Mouse (Mus musculus): ENCODE measurements around the gene Vps8. TPM values are rescaled to one million over a fixed set of nuclear protein-coding genes. Genes with fewer than 3 reads are reported as not detected.
A peak's percentile ranks its signal among the peaks of the same experiment; 100 is the strongest.

Gene Vps8
- polyA plus RNA-seq, 1 experiment from 2014 or later, result 15.1 TPM

DNA sequence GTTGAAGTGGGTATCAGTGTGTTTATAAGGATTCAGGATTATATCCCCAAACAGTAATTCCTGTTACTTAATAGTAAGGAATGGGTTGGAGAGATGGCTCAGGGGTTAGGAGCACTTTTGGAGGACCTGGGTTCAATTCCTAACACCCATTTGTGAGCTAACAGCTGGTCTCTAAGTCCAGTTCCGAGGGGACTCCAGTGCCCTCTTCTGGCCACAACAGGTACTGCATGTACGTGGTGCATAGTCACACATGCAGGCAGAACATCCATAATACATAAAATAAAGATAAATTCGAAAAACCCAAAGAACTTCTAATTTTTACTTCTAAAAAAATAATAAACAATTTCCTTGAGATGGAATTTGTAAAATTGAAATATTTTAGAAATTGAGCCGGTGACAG, 47.5 kb downstream of the Vps8 start:
- H3K9me3 ChIP-seq (ENCODE audit: control insufficient read depth, low read length), result no peaks in the 10 kb centered on the region

DNA sequence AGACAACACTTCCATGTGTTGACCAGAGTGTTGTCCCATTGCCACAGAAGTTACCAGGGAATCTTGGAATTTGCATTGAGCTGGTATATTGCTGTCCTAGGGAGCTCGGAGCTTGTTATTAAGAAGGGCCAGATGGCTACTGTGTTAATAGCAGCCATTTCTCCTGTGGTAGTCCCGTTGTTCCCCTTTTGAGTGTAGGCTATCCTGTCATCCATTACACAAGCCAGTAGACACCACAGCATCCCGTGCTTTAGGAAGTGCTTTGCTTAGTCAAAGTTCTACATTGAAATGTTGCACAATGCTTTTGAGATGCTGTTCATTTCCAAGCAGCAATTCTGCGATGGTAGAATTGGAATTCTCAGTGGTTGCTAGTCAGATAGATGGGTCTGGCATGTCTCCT, 54.2 kb downstream of the Vps8 start:
- H3K4me3 ChIP-seq (ENCODE audit: low read depth, low read length), result no peak overlapping the region
- no peak for ATAC-seq (ENCODE audit: insufficient number of reproducible peaks, low FRiP score, low TSS enrichment, low read depth)
- H3K9ac ChIP-seq (ENCODE audit: low read length), result no peak overlapping the region
- no peak overlapping the region for H3K27ac ChIP-seq (replicated peaks; ENCODE audit: low read depth, low read length)
- 88% methylated on average over 4 of the region's 4 CpGs for WGBS
- no peaks in the 10 kb centered on the region for H3K9me3 ChIP-seq (ENCODE audit: control insufficient read depth, low read length)
- no peaks in the 10 kb centered on the region for H3K4me1 ChIP-seq (ENCODE audit: control insufficient read depth, insufficient read depth, low read length)
- no peaks in the 10 kb centered on the region for H3K36me3 ChIP-seq (ENCODE audit: control insufficient read depth, insufficient read depth, low read length)
- H3K27me3 ChIP-seq (ENCODE audit: control insufficient read depth, insufficient read depth, low read length), result no peaks in the 10 kb centered on the region
- no peak for DNase-seq (ENCODE audit: low spot score)
- H3K4me2 ChIP-seq (ENCODE audit: low read depth, severe bottlenecking), result no peak overlapping the region

More for the DNA sequence above, 47.5 kb downstream of the Vps8 start:
- WGBS, result 82% methylated on average over 4 of the region's 4 CpGs
- Histone ChIP-seq H3K27ac (replicated peaks; ENCODE audit: low read depth, low read length) (no peak overlapping the region), H3K4me1 (ENCODE audit: control insufficient read depth, insufficient read depth, low read length) (no peaks in the 10 kb centered on the region), H3K4me2 (ENCODE audit: low read depth, severe bottlenecking) (no peak overlapping the region), H3K9ac (ENCODE audit: low read length) (no peak overlapping the region), H3K27me3 (ENCODE audit: control insufficient read depth, insufficient read depth, low read length) (no peaks in the 10 kb centered on the region), H3K4me3 (ENCODE audit: low read depth, low read length) (no peak overlapping the region), H3K36me3 (ENCODE audit: control insufficient read depth, insufficient read depth, low read length) (peaks cover 2% of the 10 kb centered on the region; the same call in 1 of the 2 replicates)
- ATAC-seq (ENCODE audit: insufficient number of reproducible peaks, low FRiP score, low TSS enrichment, low read depth) (no peak), DNase-seq (ENCODE audit: low spot score) (no peak)

DNA sequence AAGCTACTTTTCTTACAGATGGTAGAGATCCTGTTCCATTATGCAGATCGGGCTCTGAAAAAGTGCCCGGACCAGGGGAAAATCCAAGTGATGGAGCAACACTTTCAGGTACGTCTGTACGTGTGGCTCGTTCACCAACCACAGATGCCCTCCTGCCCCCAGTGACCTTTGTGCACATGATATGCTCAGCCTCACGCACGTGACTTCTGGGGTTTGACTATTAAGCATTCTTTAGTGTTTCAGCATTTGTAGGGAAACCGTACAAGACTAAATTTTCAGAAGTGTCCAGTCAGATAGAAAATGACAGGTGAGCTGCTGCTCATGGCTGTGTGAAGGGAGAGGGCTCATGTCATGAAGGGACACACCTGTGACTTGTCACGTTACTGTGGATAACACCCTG, 55.5 kb downstream of the Vps8 start:
- Histone ChIP-seq H3K4me2 (ENCODE audit: low read depth, severe bottlenecking) (no peak overlapping the region), H3K9ac (ENCODE audit: low read length) (no peak overlapping the region), H3K27ac (replicated peaks; ENCODE audit: low read depth, low read length) (no peak overlapping the region), H3K4me1 (ENCODE audit: control insufficient read depth, insufficient read depth, low read length) (no peaks in the 10 kb centered on the region), H3K4me3 (ENCODE audit: low read depth, low read length) (no peak overlapping the region), H3K27me3 (ENCODE audit: control insufficient read depth, insufficient read depth, low read length) (no peaks in the 10 kb centered on the region), H3K36me3 (ENCODE audit: control insufficient read depth, insufficient read depth, low read length) (no peaks in the 10 kb centered on the region), H3K9me3 (ENCODE audit: control insufficient read depth, low read length) (no peaks in the 10 kb centered on the region)
- WGBS, result 87% methylated on average over 9 of the region's 9 CpGs
- ATAC-seq (ENCODE audit: insufficient number of reproducible peaks, low FRiP score, low TSS enrichment, low read depth) (no peak), DNase-seq (ENCODE audit: low spot score) (no peak)

DNA sequence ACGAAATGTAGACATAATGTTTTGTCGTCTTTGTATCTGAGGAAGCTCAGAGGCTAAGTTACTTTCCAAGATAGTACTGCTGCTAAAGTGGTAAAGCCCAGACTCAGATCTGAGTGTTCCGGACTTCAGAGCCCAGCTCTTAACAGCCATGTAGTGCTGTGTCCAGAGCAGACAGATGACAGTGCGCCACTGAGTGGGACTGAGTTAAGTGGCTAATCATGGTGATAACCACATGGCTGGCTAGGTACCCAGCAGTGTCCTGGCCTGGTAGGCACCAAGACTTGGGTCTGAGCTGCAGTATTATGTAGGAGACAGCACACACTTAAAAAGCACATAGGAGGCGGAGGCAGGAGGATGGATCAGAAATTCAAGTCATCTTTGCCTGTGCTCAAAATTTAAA, 60.9 kb downstream of the Vps8 start:
- no peak overlapping the region for H3K4me3 ChIP-seq (ENCODE audit: low read depth, low read length)
- WGBS, result 91% methylated on average over 5 of the region's 5 CpGs
- H3K9ac ChIP-seq (ENCODE audit: low read length), result no peak overlapping the region
- no peak for DNase-seq (ENCODE audit: low spot score)
- H3K36me3 ChIP-seq (ENCODE audit: control insufficient read depth, insufficient read depth, low read length), result no peaks in the 10 kb centered on the region
- no peaks in the 10 kb centered on the region for H3K9me3 ChIP-seq (ENCODE audit: control insufficient read depth, low read length)
- H3K4me2 ChIP-seq (ENCODE audit: low read depth, severe bottlenecking), result no peak overlapping the region
- no peak for ATAC-seq (ENCODE audit: insufficient number of reproducible peaks, low FRiP score, low TSS enrichment, low read depth)
- no peaks in the 10 kb centered on the region for H3K27me3 ChIP-seq (ENCODE audit: control insufficient read depth, insufficient read depth, low read length)
- H3K27ac ChIP-seq (replicated peaks; ENCODE audit: low read depth, low read length), result no peak overlapping the region
- no peaks in the 10 kb centered on the region for H3K4me1 ChIP-seq (ENCODE audit: control insufficient read depth, insufficient read depth, low read length)

DNA sequence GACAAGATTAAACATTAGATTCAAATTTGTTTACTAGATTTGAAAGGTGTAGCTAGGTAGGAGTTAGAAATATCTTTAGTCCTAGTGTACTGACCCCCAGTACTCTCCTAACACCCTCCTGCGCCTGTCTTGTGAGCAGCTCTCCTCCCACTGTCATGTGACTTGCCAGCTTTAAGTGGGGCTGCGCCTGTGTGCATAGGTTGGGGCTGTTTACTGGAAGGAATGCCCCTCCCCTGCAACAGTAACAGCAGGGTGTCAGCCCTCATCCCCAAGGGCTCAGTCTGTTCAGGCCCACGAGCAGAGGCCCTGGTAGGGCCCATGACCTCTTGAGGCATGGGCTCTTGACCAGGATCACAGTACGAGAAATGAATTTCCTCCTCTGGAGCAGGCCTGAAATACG, 62.8 kb downstream of the Vps8 start:
- 50% methylated on average over 5 of the region's 5 CpGs for WGBS
- Histone ChIP-seq H3K4me2 (ENCODE audit: low read depth, severe bottlenecking) (no peak overlapping the region), H3K9me3 (ENCODE audit: control insufficient read depth, low read length) (no peaks in the 10 kb centered on the region), H3K4me3 (ENCODE audit: low read depth, low read length) (no peak overlapping the region), H3K27me3 (ENCODE audit: control insufficient read depth, insufficient read depth, low read length) (no peaks in the 10 kb centered on the region), H3K36me3 (ENCODE audit: control insufficient read depth, insufficient read depth, low read length) (no peaks in the 10 kb centered on the region), H3K27ac (replicated peaks; ENCODE audit: low read depth, low read length) (no peak overlapping the region), H3K9ac (ENCODE audit: low read length) (no peak overlapping the region), H3K4me1 (ENCODE audit: control insufficient read depth, insufficient read depth, low read length) (no peaks in the 10 kb centered on the region)
- DNase-seq (ENCODE audit: low spot score), result no peak
- ATAC-seq (ENCODE audit: insufficient number of reproducible peaks, low FRiP score, low TSS enrichment, low read depth), result no peak

DNA sequence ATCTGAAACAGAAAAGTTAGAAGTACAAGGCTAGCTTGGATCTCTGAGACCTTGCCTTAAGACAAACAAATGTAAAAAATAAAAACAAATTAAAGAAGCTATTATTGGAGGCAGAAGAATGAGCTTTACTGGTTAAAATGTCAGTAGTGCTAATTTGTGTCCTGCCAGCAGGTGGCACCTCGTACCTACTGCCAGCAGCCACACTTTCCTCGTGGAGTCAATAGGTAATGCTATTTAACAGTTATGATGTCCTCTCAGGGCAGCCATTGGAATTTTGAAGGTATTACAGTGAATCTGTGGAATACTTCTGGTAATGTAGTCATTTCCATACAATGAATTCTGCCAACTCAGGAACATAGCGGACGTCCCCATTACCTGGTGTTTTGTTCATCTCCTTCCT, 65.5 kb downstream of the Vps8 start:
- Histone ChIP-seq H3K27ac (replicated peaks; ENCODE audit: low read depth, low read length) (no peak overlapping the region), H3K4me1 (ENCODE audit: control insufficient read depth, insufficient read depth, low read length) (no peaks in the 10 kb centered on the region), H3K36me3 (ENCODE audit: control insufficient read depth, insufficient read depth, low read length) (no peaks in the 10 kb centered on the region), H3K4me2 (ENCODE audit: low read depth, severe bottlenecking) (no peak overlapping the region), H3K4me3 (ENCODE audit: low read depth, low read length) (no peak overlapping the region), H3K27me3 (ENCODE audit: control insufficient read depth, insufficient read depth, low read length) (no peaks in the 10 kb centered on the region), H3K9ac (ENCODE audit: low read length) (no peak overlapping the region; the same call in 1 of the 2 replicates), H3K9me3 (ENCODE audit: control insufficient read depth, low read length) (no peaks in the 10 kb centered on the region)
- 53% methylated on average over 4 of the region's 4 CpGs for WGBS
- DNase-seq (ENCODE audit: low spot score) (peak; percentile 77), ATAC-seq (ENCODE audit: insufficient number of reproducible peaks, low FRiP score, low TSS enrichment, low read depth) (no peak)

DNA sequence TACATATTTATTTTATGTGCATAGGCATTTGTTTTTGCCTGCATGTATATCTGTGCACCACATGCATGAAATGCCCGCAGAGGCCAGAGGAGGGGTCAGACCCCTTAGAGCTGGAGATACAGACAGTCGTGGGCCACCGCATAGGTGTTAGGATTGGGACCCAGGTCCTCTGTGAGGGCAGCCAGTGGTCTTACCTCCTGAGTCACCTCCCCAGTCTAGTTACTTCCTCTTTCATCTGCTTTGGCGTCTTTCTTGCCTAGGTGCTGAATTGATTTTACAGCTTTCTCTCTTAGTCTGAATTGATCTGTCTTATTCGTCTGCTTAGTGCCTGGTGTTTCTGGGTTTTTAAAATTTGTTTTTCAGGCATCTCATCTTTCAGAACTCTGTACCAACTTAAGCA, 69.4 kb downstream of the Vps8 start:
- no peak for DNase-seq (ENCODE audit: low spot score)
- no peak overlapping the region for H3K4me2 ChIP-seq (ENCODE audit: low read depth, severe bottlenecking)
- H3K27me3 ChIP-seq (ENCODE audit: control insufficient read depth, insufficient read depth, low read length), result no peaks in the 10 kb centered on the region
- no peaks in the 10 kb centered on the region for H3K9me3 ChIP-seq (ENCODE audit: control insufficient read depth, low read length)
- H3K9ac ChIP-seq (ENCODE audit: low read length), result no peak overlapping the region
- H3K27ac ChIP-seq (replicated peaks; ENCODE audit: low read depth, low read length), result no peak overlapping the region
- no peaks in the 10 kb centered on the region for H3K4me1 ChIP-seq (ENCODE audit: control insufficient read depth, insufficient read depth, low read length)
- 74% methylated on average over 5 of the region's 5 CpGs for WGBS
- ATAC-seq (ENCODE audit: insufficient number of reproducible peaks, low FRiP score, low TSS enrichment, low read depth), result no peak
- H3K36me3 ChIP-seq (ENCODE audit: control insufficient read depth, insufficient read depth, low read length), result no peaks in the 10 kb centered on the region
- H3K4me3 ChIP-seq (ENCODE audit: low read depth, low read length), result no peak overlapping the region

DNA sequence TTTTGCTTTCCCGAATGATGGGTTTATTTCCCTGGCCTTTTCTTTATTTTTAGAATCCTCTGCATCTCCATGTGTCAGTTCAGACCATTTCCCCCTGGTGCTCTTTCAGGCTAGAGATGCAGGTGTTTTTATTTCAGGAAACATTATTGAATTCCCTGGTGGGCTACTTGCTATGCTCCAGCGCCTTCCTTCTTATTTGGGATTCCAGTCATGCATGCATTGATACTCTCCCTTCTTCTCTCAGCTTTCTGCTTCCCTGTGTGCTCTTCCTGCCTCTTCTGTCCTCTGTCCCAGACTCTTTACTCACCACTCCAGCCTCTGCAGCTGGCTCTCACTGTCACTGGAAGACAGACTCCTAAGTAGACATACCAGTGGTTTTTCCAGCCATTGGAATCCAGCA, 70.0 kb downstream of the Vps8 start:
- WGBS, result 81% methylated on average over 2 of the region's 2 CpGs
- no peak overlapping the region for H3K27ac ChIP-seq (replicated peaks; ENCODE audit: low read depth, low read length)
- H3K9me3 ChIP-seq (ENCODE audit: control insufficient read depth, low read length), result no peaks in the 10 kb centered on the region
- H3K4me1 ChIP-seq (ENCODE audit: control insufficient read depth, insufficient read depth, low read length), result no peaks in the 10 kb centered on the region
- DNase-seq (ENCODE audit: low spot score) (no peak), ATAC-seq (ENCODE audit: insufficient number of reproducible peaks, low FRiP score, low TSS enrichment, low read depth) (no peak)
- no peak overlapping the region for H3K9ac ChIP-seq (ENCODE audit: low read length)
- H3K4me2 ChIP-seq (ENCODE audit: low read depth, severe bottlenecking), result no peak overlapping the region
- no peaks in the 10 kb centered on the region for H3K27me3 ChIP-seq (ENCODE audit: control insufficient read depth, insufficient read depth, low read length)
- no peak overlapping the region for H3K4me3 ChIP-seq (ENCODE audit: low read depth, low read length)
- H3K36me3 ChIP-seq (ENCODE audit: control insufficient read depth, insufficient read depth, low read length), result no peaks in the 10 kb centered on the region

DNA sequence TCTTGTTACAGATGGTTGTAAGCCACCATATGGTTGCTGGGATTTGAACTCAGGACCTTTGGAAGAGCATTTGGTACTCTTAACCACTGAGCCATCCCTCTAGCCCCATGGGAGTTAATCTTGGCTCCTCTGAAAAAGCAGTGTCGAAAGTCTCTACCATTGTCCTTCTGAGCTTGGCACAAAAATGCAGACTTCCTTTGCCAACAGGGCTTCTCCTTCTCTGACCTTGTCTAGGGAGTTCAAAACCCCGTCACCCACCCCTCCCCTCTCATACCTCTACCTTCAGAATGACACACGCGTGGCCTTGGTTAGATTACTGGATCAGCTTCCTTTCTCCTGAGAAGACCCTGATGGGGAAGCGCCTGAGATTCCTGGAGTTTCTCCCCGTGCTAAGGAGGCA, 71.8 kb downstream of the Vps8 start:
- Histone ChIP-seq H3K9me3 (ENCODE audit: control insufficient read depth, low read length) (no peaks in the 10 kb centered on the region), H3K36me3 (ENCODE audit: control insufficient read depth, insufficient read depth, low read length) (no peaks in the 10 kb centered on the region), H3K27ac (replicated peaks; ENCODE audit: low read depth, low read length) (no peak overlapping the region), H3K9ac (ENCODE audit: low read length) (no peak overlapping the region), H3K4me1 (ENCODE audit: control insufficient read depth, insufficient read depth, low read length) (no peaks in the 10 kb centered on the region), H3K4me3 (ENCODE audit: low read depth, low read length) (no peak overlapping the region), H3K4me2 (ENCODE audit: low read depth, severe bottlenecking) (no peak overlapping the region), H3K27me3 (ENCODE audit: control insufficient read depth, insufficient read depth, low read length) (no peaks in the 10 kb centered on the region)
- no peak for DNase-seq (ENCODE audit: low spot score)
- 94% methylated on average over 6 of the region's 6 CpGs for WGBS
- no peak for ATAC-seq (ENCODE audit: insufficient number of reproducible peaks, low FRiP score, low TSS enrichment, low read depth)
